21 mouse cellular contexts compared by ENCODE assay signal in the genomic region with DNA sequence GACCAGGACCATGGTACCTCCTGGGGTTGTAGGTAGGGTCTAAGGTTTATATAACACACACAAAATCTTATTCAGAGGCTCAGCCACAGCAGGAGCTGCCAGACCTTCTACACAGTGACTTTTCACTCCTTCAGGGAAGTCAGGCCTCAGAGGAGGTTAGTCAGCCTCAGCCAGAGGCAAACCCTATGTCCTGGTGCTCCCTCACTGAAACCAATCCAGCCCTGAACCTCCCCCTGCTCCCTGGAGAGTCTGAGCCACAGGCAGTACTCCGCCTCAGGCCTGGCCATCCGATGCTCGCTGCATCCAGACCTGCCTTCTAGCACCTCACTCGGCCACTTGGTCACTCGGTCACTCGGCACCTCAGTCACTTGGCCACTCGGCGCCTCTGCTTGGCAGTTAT. TPM values are rescaled to one million over a fixed set of nuclear protein-coding genes. Genes with fewer than 3 reads are reported as not detected.
DNase-seq lines count a peak whose midpoint lies in the region; ATAC-seq lines count a peak whose summit lies in the region.
"Had no signal": no experiment of that assay in that cellular context is flagged by ENCODE, and none has a peak within 500 bp of the region (broad histone marks: within the 10 kb centered on the region; RNA-seq: fewer than 3 reads in every experiment).

No protein-coding gene starts in this region.

- peaks cover 76% of the 10 kb centered on the region for H3K4me1 ChIP-seq in heart, embryonic 10.5 days
- H3K4me1 ChIP-seq in heart, embryonic 11.5 days (ENCODE audit: control insufficient read depth, insufficient read depth, low read length): peaks cover 43% of the 10 kb centered on the region
- H3K4me1 ChIP-seq in midbrain, embryonic 10.5 days: peaks cover 67% of the 10 kb centered on the region
- H3K4me1 ChIP-seq in midbrain, embryonic 14.5 days (ENCODE audit: control insufficient read depth, insufficient read depth, low read length): peaks cover 57% of the 10 kb centered on the region

- H3K36me3 ChIP-seq in heart, embryonic 10.5 days: no peaks in the 10 kb centered on the region
- no peaks in the 10 kb centered on the region for H3K36me3 ChIP-seq in heart, embryonic 11.5 days (ENCODE audit: control insufficient read depth, insufficient read depth, low read length)
- no peaks in the 10 kb centered on the region for H3K36me3 ChIP-seq in midbrain, embryonic 10.5 days
- H3K36me3 ChIP-seq in midbrain, embryonic 14.5 days (ENCODE audit: control insufficient read depth, insufficient read depth, low read length): peaks cover 7% of the 10 kb centered on the region; the same call in 1 of the 2 replicates
- H3K36me3 ChIP-seq: forebrain, embryonic 15.5 days; G1E; heart, embryonic 15.5 days had no signal

- no peak for ATAC-seq in heart, embryonic 11.5 days (replicated peaks; ENCODE audit: insufficient number of reproducible peaks, low FRiP score, low TSS enrichment)
- no peak for ATAC-seq in midbrain, embryonic 14.5 days (ENCODE audit: low FRiP score, low TSS enrichment)
- ATAC-seq: CD4-positive, CD25-positive, alpha-beta regulatory T cell, adult 4 months; forebrain, embryonic 15.5 days; hindbrain, postnatal 0 days had no signal

- H3K4me2 ChIP-seq in heart, embryonic 11.5 days: no peak overlapping the region
- H3K4me2 ChIP-seq in midbrain, embryonic 14.5 days (ENCODE audit: low read length): no peak overlapping the region
- H3K4me2 ChIP-seq: embryonic facial prominence, embryonic 12.5 days; forebrain, embryonic 15.5 days; heart, embryonic 15.5 days had no signal

- H3K9me3 ChIP-seq in heart, embryonic 10.5 days: no peaks in the 10 kb centered on the region
- H3K9me3 ChIP-seq in heart, embryonic 11.5 days (replicated peaks; ENCODE audit: control insufficient read depth, low read length): no peaks in the 10 kb centered on the region
- H3K9me3 ChIP-seq in midbrain, embryonic 10.5 days (replicated peaks): no peaks in the 10 kb centered on the region
- no peaks in the 10 kb centered on the region for H3K9me3 ChIP-seq in midbrain, embryonic 14.5 days (ENCODE audit: control insufficient read depth, low read length)
- H3K9me3 ChIP-seq: embryonic facial prominence, embryonic 12.5 days; forebrain, embryonic 15.5 days; G1E; heart, embryonic 15.5 days had no signal

- H3K27me3 ChIP-seq in heart, embryonic 10.5 days (ENCODE audit: insufficient read depth, poor library complexity, severe bottlenecking): peaks cover 99% of the 10 kb centered on the region
- peaks cover 64% of the 10 kb centered on the region for H3K27me3 ChIP-seq in heart, embryonic 11.5 days (ENCODE audit: control insufficient read depth, insufficient read depth, low read length)
- H3K27me3 ChIP-seq in midbrain, embryonic 10.5 days (ENCODE audit: low read depth, poor library complexity, severe bottlenecking): peaks cover 98% of the 10 kb centered on the region
- peaks cover 4% of the 10 kb centered on the region; the same call in 1 of the 2 replicates for H3K27me3 ChIP-seq in midbrain, embryonic 14.5 days (ENCODE audit: control insufficient read depth, insufficient read depth, low read length)
- H3K27me3 ChIP-seq: forebrain, embryonic 15.5 days had no signal

- H3K27ac ChIP-seq in heart, embryonic 10.5 days: 0 out of 2 replicates have a peak overlapping the region, but pooled peaks have one; percentile 9
- no peak overlapping the region for H3K27ac ChIP-seq in heart, embryonic 11.5 days (ENCODE audit: low read depth, low read length)
- H3K27ac ChIP-seq in midbrain, embryonic 10.5 days (replicated peaks): 0 out of 2 replicates have a peak overlapping the region, but pooled peaks have one; percentile 2
- H3K27ac ChIP-seq in midbrain, embryonic 14.5 days (replicated peaks; ENCODE audit: low read depth, low read length): no peak overlapping the region
- H3K27ac ChIP-seq: embryonic facial prominence, embryonic 12.5 days; forebrain, embryonic 15.5 days; heart, embryonic 15.5 days; hindbrain, postnatal 0 days had no signal

- 19% methylated on average over 8 of the region's 8 CpGs for WGBS in heart, embryonic 10.5 days
- WGBS in heart, embryonic 11.5 days (ENCODE audit: insufficient replicate concordance): 19% methylated on average over 8 of the region's 8 CpGs
- WGBS in midbrain, embryonic 10.5 days: 45% methylated on average over 8 of the region's 8 CpGs
- 56% methylated on average over 8 of the region's 8 CpGs for whole genome bisulfite sequencing in midbrain, embryonic 14.5 days

- no peak overlapping the region for H3K9ac ChIP-seq in heart, embryonic 11.5 days (ENCODE audit: low read depth, low read length)
- H3K9ac ChIP-seq in midbrain, embryonic 14.5 days (replicated peaks; ENCODE audit: low read length): no peak overlapping the region
- H3K9ac ChIP-seq: embryonic facial prominence, embryonic 12.5 days; forebrain, embryonic 15.5 days; heart, embryonic 15.5 days had no signal

- DNase-seq in adrenal gland, postnatal 10 days: peak; percentile 69
- DNase-seq in adrenal gland, adult 8-10 months: no peak
- peak; percentile 86 for DNase-seq in heart, embryonic 10.5 days (ENCODE audit: low spot score)
- no peak for DNase-seq in midbrain, embryonic 10.5 days (ENCODE audit: low spot score)
- no peak for DNase-seq in midbrain, embryonic 14.5 days
- no peak for DNase-seq in right cerebral cortex, postnatal 14 days
- DNase-seq: B cell, adult 2 months; cerebellum, adult 11-12 months; cerebellum, adult 9-10 months; cerebellum, postnatal 25 days; gastrocnemius, postnatal 36 days; heart, adult 11 months; heart, postnatal 14 days; kidney, adult 11 months had no signal

- no peak overlapping the region for H3K4me3 ChIP-seq in heart, embryonic 10.5 days
- no peak overlapping the region for H3K4me3 ChIP-seq in heart, embryonic 11.5 days (ENCODE audit: low read depth, low read length)
- H3K4me3 ChIP-seq in midbrain, embryonic 10.5 days: no peak overlapping the region
- H3K4me3 ChIP-seq in midbrain, embryonic 14.5 days (replicated peaks; ENCODE audit: low read depth, low read length): no peak overlapping the region
- H3K4me3 ChIP-seq: embryonic facial prominence, embryonic 12.5 days; forebrain, embryonic 15.5 days; heart, embryonic 15.5 days had no signal

RNA-seq across cellular contexts. Expression of a gene that starts 37.4 kb away (rescaled TPM):
- 10 to 100 TPM; 70.8 to 71.5 TPM for total RNA-seq in adrenal gland, postnatal 10 days (2021)
- 100 to 1,000 TPM; 102 to 109 (median 106) TPM for total RNA-seq in adrenal gland, adult 8-10 months (2022)
- polyA plus RNA-seq in heart, embryonic 10.5 days (2016; fragmentation: Nextera tagmentation; extraction: Ambion mirVana): 4.0 and 6.0 TPM in 2 replicates
- 6.7 TPM in 2 replicates for polyA plus RNA-seq in heart, embryonic 11.5 days (2014; fragmentation: Nextera tagmentation; extraction: Ambion mirVana)
- polyA plus RNA-seq in midbrain, embryonic 10.5 days (2016; fragmentation: Nextera tagmentation; extraction: Ambion mirVana): 7.5 and 8.4 TPM in 2 replicates
- polyA plus RNA-seq in midbrain, embryonic 14.5 days (2014; fragmentation: Nextera tagmentation; extraction: Ambion mirVana): 17.8 and 18.0 TPM in 2 replicates

Comparison
In these comparisons a context has a peak if more than half of its experiments do, and no peak if none do; other contexts are left out.
1. DNase-seq: peak in adrenal gland, postnatal 10 days (single experiment) and heart, embryonic 10.5 days (single experiment); none in adrenal gland, adult 8-10 months (single experiment), midbrain, embryonic 10.5 days (single experiment), midbrain, embryonic 14.5 days (single experiment) and right cerebral cortex, postnatal 14 days (single experiment).
2. H3K27ac ChIP-seq: peak in heart, embryonic 10.5 days (single experiment) and midbrain, embryonic 10.5 days (single experiment); none in heart, embryonic 11.5 days (single experiment) and midbrain, embryonic 14.5 days (single experiment).